Mouse (Mus musculus) hindbrain, embryonic 14.5 days (tissue): ENCODE data around the gene Snx4. TPM values are rescaled to one million over a fixed set of nuclear protein-coding genes. Genes with fewer than 3 reads are reported as not detected.
A peak's percentile ranks its signal among the peaks of the same experiment; 100 is the strongest.

Experiments
- ATAC-seq: fragments of 200-750 bp; cut with Nextera tagmentation; 2 replicates; pipeline ENCODE4 v1.8.0; 2017; ENCODE audit warnings: moderate number of reproducible peaks, mild to moderate bottlenecking, moderate TSS enrichment, moderate library complexity; ENCODE audit not compliant: low FRiP score
- DNase-seq: peaks from one replicate; pipeline ENCODE4 v3.0.0-alpha.2; 2015; ENCODE audit warnings: low spot score
- H3K27ac ChIP-seq: fragments of 300-500 bp; sonication (generic); 2 replicates; pipeline ENCODE4 v1.5.1; 2014; ENCODE audit warnings: mild to moderate bottlenecking, moderate library complexity
- H3K27me3 ChIP-seq: fragments of 300-500 bp; sonication (generic); 2 replicates; pipeline ENCODE4 v1.6.1; 2014; ENCODE audit warnings: mild to moderate bottlenecking, low read length, mixed read lengths; ENCODE audit not compliant: control insufficient read depth, insufficient read depth
- H3K36me3 ChIP-seq: fragments of 300-500 bp; sonication (generic); replicated peaks from 2 replicates; pipeline ENCODE4 v1.6.1; 2014; ENCODE audit not compliant: control insufficient read depth, insufficient read depth
- H3K4me1 ChIP-seq: fragments of 300-500 bp; sonication (generic); replicated peaks from 2 replicates; pipeline ENCODE4 v1.6.1; 2014; ENCODE audit warnings: antibody characterized with exemption, low read length, mixed read lengths; ENCODE audit not compliant: control insufficient read depth, insufficient read depth
- H3K4me2 ChIP-seq: fragments of 300-500 bp; sonication (generic); replicated peaks from 2 replicates; pipeline ENCODE4 v1.6.1; 2014; ENCODE audit warnings: mild to moderate bottlenecking, moderate library complexity
- H3K4me3 ChIP-seq: fragments of 300-500 bp; sonication (generic); replicated peaks from 2 replicates; pipeline ENCODE4 v1.5.1; 2014; ENCODE audit warnings: mild to moderate bottlenecking, low read length
- H3K9ac ChIP-seq: fragments of 300-500 bp; sonication (generic); 2 replicates; pipeline ENCODE4 v1.6.1; 2014
- H3K9me3 ChIP-seq: fragments of 300-500 bp; sonication (generic); 2 replicates; pipeline ENCODE4 v1.6.1; 2016; ENCODE audit warnings: low read length; ENCODE audit not compliant: control insufficient read depth
- WGBS: fragments of 180-500 bp; shearing (Covaris S2); extraction: QIAGEN DNeasy Blood & Tissue Kit; methylation state at CpG from one replicate; pipeline ENCODE4 v1.1.7; 2014; 5-methylcytosine and 5-hydroxymethylcytosine counted together
- polyA plus RNA-seq: library from polyadenylated mRNA; unstranded; fragments of >200 nt; fragmentation: Nextera tagmentation; extraction: Ambion mirVana; gene quantifications from 2 replicates; pipeline ENCODE4 v1.2.1, GENCODE M21; 2014

Snx4 gene
- polyA plus RNA-seq, 1 experiment from 2014 or later: 94.9 TPM

- Histone ChIP-seq H3K4me2 (no peak overlapping the region), H3K9me3 (no peaks in the 10 kb centered on the region), H3K4me3 (no peak overlapping the region), H3K4me1 (no peaks in the 10 kb centered on the region), H3K27me3 (no peaks in the 10 kb centered on the region), H3K36me3 (no peaks in the 10 kb centered on the region), H3K9ac (no peak overlapping the region), H3K27ac (no peak overlapping the region)
- DNase-seq: no peak
- WGBS: 94% methylated on average over 7 of the region's 7 CpGs
- ATAC-seq: no peak
These were observed 92.4 kb downstream of the Snx4 start for GRCm38 (mm10) chr16:33343601-33344000.

GRCm38 (mm10) chr16:33344379-33344778, 93.1 kb downstream of the Snx4 start:
- 40% methylated on average over 9 of the region's 9 CpGs for WGBS
- Histone ChIP-seq H3K4me3 (no peak overlapping the region), H3K9ac (no peak overlapping the region), H3K27ac (peak overlapping the region; percentile 10; the same call in 1 of the 2 replicates), H3K36me3 (no peaks in the 10 kb centered on the region), H3K9me3 (no peaks in the 10 kb centered on the region), H3K4me2 (no peak overlapping the region), H3K27me3 (no peaks in the 10 kb centered on the region), H3K4me1 (no peaks in the 10 kb centered on the region)
- DNase-seq: no peak
- no peak for ATAC-seq

GRCm38 (mm10) chr16:33344875-33345274, 93.6 kb downstream of the Snx4 start:
- no peak overlapping the region for H3K9ac ChIP-seq
- no peak for ATAC-seq
- WGBS: 86% methylated on average over 4 of the region's 4 CpGs
- no peak overlapping the region for H3K27ac ChIP-seq
- no peak overlapping the region for H3K4me3 ChIP-seq
- DNase-seq: no peak
- H3K9me3 ChIP-seq: no peaks in the 10 kb centered on the region
- no peaks in the 10 kb centered on the region for H3K36me3 ChIP-seq
- H3K4me1 ChIP-seq: no peaks in the 10 kb centered on the region
- H3K4me2 ChIP-seq: no peak overlapping the region
- H3K27me3 ChIP-seq: no peaks in the 10 kb centered on the region

GRCm38 (mm10) chr16:33346376-33346775, 95.1 kb downstream of the Snx4 start:
- Histone ChIP-seq H3K4me2 (no peak overlapping the region), H3K36me3 (no peaks in the 10 kb centered on the region), H3K4me3 (no peak overlapping the region), H3K4me1 (no peaks in the 10 kb centered on the region), H3K9ac (no peak overlapping the region), H3K9me3 (no peaks in the 10 kb centered on the region), H3K27ac (no peak overlapping the region), H3K27me3 (no peaks in the 10 kb centered on the region)
- 55% methylated on average over 3 of the region's 3 CpGs for WGBS
- no peak for DNase-seq
- no peak for ATAC-seq

- Histone ChIP-seq H3K9me3 (no peaks in the 10 kb centered on the region), H3K36me3 (no peaks in the 10 kb centered on the region), H3K27ac (no peak overlapping the region), H3K9ac (no peak overlapping the region), H3K4me2 (no peak overlapping the region), H3K4me1 (no peaks in the 10 kb centered on the region), H3K27me3 (no peaks in the 10 kb centered on the region), H3K4me3 (no peak overlapping the region)
- DNase-seq (no peak), ATAC-seq (no peak)
- 72% methylated on average over 5 of the region's 5 CpGs for WGBS
These were observed 95.9 kb downstream of the Snx4 start for GRCm38 (mm10) chr16:33347134-33347533.

Other genes with a start within 250 kb of the Snx4 start
- 6.5 and 7.7 TPM in 2 replicates for gene Iqcg, start 195.2 kb upstream of the Snx4 start, polyA plus RNA-seq
- gene Rpl35a, start 195.0 kb upstream of the Snx4 start, polyA plus RNA-seq: 450 and 532 TPM in 2 replicates
- 3.8 and 4.5 TPM in 2 replicates for gene Lmln, start 188.9 kb upstream of the Snx4 start, polyA plus RNA-seq
- gene Osbpl11, start 66.4 kb upstream of the Snx4 start, polyA plus RNA-seq: 18.0 and 20.9 TPM in 2 replicates
- gene Zfp148, start 129.4 kb downstream of the Snx4 start, polyA plus RNA-seq: 42.1 and 49.2 TPM in 2 replicates